Mouse (Mus musculus): ENCODE measurements at regions not wholly inside any gene's neighbourhood (a gene's known extent, or its start where the extent isn't known, plus 50 kb on each side); places are given as distances from the start of the nearest gene placed in this dataset.
A peak's percentile ranks its signal among the peaks of the same experiment; 100 is the strongest.

DNA sequence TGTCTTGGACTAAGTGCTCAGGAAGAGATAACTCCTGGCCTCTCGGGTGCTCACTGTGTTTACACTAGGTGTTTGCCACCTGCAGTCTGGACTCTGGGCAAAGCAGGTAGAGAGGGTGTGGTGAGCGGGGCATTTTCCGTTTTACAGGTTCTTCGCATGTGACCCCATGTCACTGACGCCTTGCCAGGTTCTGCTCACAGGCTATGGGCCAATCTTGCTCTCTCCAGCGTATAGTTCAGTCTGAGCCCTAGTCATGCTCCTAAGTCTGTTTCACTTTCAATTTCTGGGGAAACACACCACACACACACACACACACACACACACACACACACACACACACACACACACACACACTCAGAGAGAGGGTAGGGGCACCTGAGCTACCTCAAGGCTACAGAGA, 112.4 kb upstream of the Parp11 start:
- Histone ChIP-seq H3K9me3 (ENCODE audit: low read length) (no peaks in the 10 kb centered on the region), H3K27ac (ENCODE audit: low read depth) (no peak overlapping the region), H3K4me2 (ENCODE audit: low read depth, low read length) (no peak overlapping the region), H3K9ac (replicated peaks) (no peak overlapping the region), H3K36me3 (replicated peaks; ENCODE audit: insufficient read depth, low read length) (no peaks in the 10 kb centered on the region), H3K4me3 (ENCODE audit: low read depth, low read length) (no peak overlapping the region), H3K4me1 (ENCODE audit: insufficient read depth) (peaks cover 24% of the 10 kb centered on the region), H3K27me3 (ENCODE audit: insufficient read depth, low read length) (0 out of 2 replicates have a peak, but pooled peaks cover 5% of the 10 kb centered on the region)
- no peak for TF ChIP-seq EP300 (IDR thresholded peaks at IDR 0.05; ENCODE audit: low read depth)
- no peak for TF ChIP-seq CTCF (IDR thresholded peaks at IDR 0.05; ENCODE audit: low read depth)
- DNase-seq = no peak
- WGBS (ENCODE audit: insufficient replicate concordance) = 67% methylated on average over 6 of the region's 6 CpGs
- no peak for ATAC-seq

DNA sequence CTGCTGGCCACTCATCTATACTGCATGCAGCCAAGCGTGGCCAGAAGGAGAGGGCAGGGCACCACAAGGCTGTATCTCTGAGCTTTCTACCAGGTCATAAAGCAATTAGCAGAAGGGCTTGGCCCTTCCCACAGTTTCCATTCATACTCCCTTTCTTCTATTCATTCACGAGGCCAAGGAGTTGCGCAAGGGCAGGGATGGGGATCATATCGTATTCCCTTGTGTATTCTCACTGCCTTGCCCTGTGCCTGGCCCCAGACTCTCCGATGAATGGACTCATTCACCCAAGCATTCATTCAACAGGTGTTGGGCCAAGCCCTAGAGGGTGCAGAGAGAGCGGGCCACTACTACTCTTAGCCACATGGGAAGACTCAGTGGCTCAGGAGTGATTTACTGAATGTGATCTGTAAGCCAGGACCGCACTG, 111.2 kb upstream of the Parp11 start:
- no peak overlapping the region for H3K27ac ChIP-seq (ENCODE audit: low read depth)
- H3K4me2 ChIP-seq (ENCODE audit: low read depth, low read length) = no peak overlapping the region
- TF ChIP-seq EP300 (IDR thresholded peaks at IDR 0.05; ENCODE audit: low read depth) = no peak
- TF ChIP-seq CTCF (IDR thresholded peaks at IDR 0.05; ENCODE audit: low read depth) = no peak
- DNase-seq = no peak
- 72% methylated on average over 7 of the region's 7 CpGs for WGBS (ENCODE audit: insufficient replicate concordance)
- H3K9ac ChIP-seq (replicated peaks) = no peak overlapping the region
- H3K9me3 ChIP-seq (ENCODE audit: low read length) = no peaks in the 10 kb centered on the region
- ATAC-seq = no peak
- H3K4me3 ChIP-seq (ENCODE audit: low read depth, low read length) = no peak overlapping the region
- no peaks in the 10 kb centered on the region for H3K36me3 ChIP-seq (replicated peaks; ENCODE audit: insufficient read depth, low read length)
- H3K4me1 ChIP-seq (ENCODE audit: insufficient read depth) = peaks cover 17% of the 10 kb centered on the region
- H3K27me3 ChIP-seq (ENCODE audit: insufficient read depth, low read length) = no peaks in the 10 kb centered on the region

DNA sequence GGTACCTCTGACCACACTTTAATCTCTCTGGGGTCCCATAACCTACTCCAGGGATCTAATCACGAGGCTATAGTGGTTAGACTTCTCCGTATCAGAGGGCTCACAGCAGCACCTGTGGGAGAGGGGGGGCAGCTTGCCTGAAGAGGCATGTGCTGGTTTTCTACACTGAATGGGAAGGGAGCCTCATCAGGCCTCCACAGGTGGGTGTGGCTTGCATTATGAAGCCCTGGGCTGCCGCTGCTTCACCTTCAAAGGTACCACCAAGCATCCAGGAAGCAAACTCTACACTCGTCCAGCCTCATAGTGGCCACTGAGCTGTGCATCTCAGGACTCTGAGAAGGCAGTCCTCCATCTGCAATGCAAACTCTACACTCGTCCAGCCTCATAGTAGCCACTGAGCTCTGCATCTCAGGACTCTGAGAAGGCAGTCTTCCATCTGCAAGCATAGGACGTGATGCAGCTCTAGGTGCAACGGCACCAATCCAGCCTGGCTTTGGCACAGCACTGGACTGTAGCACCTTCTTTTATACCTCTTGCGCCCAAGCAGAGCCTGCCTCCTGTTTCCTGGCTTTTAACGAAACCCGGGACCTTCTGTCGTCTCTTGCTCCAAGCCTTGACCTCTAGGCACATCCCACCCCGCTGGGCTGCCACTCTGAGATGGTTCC, 110.5 kb upstream of the Parp11 start:
- Histone ChIP-seq H3K36me3 (replicated peaks; ENCODE audit: insufficient read depth, low read length) (no peaks in the 10 kb centered on the region), H3K4me2 (ENCODE audit: low read depth, low read length) (0 out of 2 replicates have a peak overlapping the region, but pooled peaks have one; percentile 35), H3K4me3 (ENCODE audit: low read depth, low read length) (no peak overlapping the region), H3K9ac (replicated peaks) (no peak overlapping the region), H3K9me3 (ENCODE audit: low read length) (no peaks in the 10 kb centered on the region), H3K27ac (ENCODE audit: low read depth) (no peak overlapping the region), H3K27me3 (ENCODE audit: insufficient read depth, low read length) (no peaks in the 10 kb centered on the region), H3K4me1 (ENCODE audit: insufficient read depth) (peaks cover 11% of the 10 kb centered on the region)
- DNase-seq = no peak
- ATAC-seq = no peak
- TF ChIP-seq EP300 (IDR thresholded peaks at IDR 0.05; ENCODE audit: low read depth) (no peak), CTCF (IDR thresholded peaks at IDR 0.05; ENCODE audit: low read depth) (no peak)
- WGBS (ENCODE audit: insufficient replicate concordance) = 44% methylated on average over 12 of the region's 12 CpGs

DNA sequence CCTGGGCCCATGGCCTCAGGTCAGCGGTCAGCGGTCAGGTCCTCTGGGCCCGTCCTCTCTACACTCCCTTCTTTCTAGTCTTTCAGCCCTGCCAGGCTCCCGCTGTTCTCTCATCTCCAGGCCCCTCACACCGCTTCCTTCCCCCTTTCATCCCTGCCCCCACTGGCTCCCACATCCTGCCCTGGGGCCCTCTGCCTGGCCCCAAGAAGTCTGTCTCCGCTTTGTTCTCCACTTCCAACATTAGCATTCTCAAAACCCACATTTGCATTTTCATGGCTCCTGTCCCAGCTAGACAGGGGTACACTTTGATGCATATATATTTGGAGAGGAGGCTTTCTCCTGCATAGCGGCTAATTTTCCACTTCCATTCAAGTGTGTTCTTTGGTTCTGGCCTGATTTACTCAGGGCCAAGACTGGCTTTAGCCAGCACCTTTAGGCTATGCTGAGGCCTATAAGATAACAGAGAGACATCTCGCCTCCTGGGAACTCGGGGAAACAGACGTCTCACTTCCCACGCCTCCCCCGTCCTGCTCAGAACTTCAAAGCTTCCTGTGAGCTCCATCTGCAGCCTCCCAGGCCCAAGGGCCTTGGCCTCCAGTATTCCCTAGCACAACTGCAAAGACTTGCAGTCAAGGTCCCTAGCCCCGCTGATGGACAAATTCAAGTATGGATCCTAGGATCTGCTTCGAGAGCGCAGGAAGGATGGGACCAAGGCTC, 109.8 kb upstream of the Parp11 start:
- Histone ChIP-seq H3K27me3 (ENCODE audit: insufficient read depth, low read length) (no peaks in the 10 kb centered on the region), H3K36me3 (replicated peaks; ENCODE audit: insufficient read depth, low read length) (no peaks in the 10 kb centered on the region), H3K9me3 (ENCODE audit: low read length) (no peaks in the 10 kb centered on the region), H3K27ac (ENCODE audit: low read depth) (no peak overlapping the region), H3K4me3 (ENCODE audit: low read depth, low read length) (no peak overlapping the region), H3K4me1 (ENCODE audit: insufficient read depth) (peaks cover 12% of the 10 kb centered on the region), H3K4me2 (ENCODE audit: low read depth, low read length) (0 out of 2 replicates have a peak overlapping the region, but pooled peaks have one; percentile 35), H3K9ac (replicated peaks) (no peak overlapping the region)
- TF ChIP-seq EP300 (IDR thresholded peaks at IDR 0.05; ENCODE audit: low read depth) (no peak), CTCF (IDR thresholded peaks at IDR 0.05; ENCODE audit: low read depth) (no peak)
- ATAC-seq (no peak), DNase-seq (no peak)
- WGBS (ENCODE audit: insufficient replicate concordance) = 36% methylated on average over 15 of the region's 15 CpGs

DNA sequence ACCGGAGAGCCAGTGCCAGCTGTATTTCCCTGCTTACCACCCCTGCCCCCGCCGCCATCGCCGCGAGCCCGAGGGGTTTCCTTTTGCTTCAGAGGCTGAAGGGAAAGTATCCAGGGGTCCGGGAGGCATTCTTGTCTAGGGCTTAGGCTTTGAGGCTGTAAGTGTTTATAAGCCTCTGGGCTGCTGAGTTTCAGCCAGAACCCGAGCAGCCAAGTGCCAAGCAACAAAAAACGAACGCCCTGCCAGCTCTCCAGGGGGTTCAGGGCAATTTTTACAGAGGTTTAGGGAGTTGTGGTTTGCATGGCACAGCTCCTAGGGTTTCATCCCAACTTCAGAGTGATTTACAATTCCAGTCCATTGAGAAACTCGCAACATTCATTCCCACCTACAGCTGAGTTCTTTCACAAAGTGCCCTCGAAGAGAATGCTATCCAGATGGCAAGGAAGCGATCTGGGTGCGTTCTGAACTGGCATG, 109.2 kb upstream of the Parp11 start:
- no peaks in the 10 kb centered on the region for H3K36me3 ChIP-seq (replicated peaks; ENCODE audit: insufficient read depth, low read length)
- no peak overlapping the region for H3K4me3 ChIP-seq (ENCODE audit: low read depth, low read length)
- H3K27ac ChIP-seq (ENCODE audit: low read depth) = no peak overlapping the region
- WGBS (ENCODE audit: insufficient replicate concordance) = 53% methylated on average over 15 of the region's 15 CpGs
- no peak overlapping the region for H3K4me2 ChIP-seq (ENCODE audit: low read depth, low read length)
- no peaks in the 10 kb centered on the region for H3K27me3 ChIP-seq (ENCODE audit: insufficient read depth, low read length)
- H3K9ac ChIP-seq (replicated peaks) = no peak overlapping the region
- TF ChIP-seq CTCF (IDR thresholded peaks at IDR 0.05; ENCODE audit: low read depth) (no peak), EP300 (IDR thresholded peaks at IDR 0.05; ENCODE audit: low read depth) (no peak)
- peaks cover 12% of the 10 kb centered on the region for H3K4me1 ChIP-seq (ENCODE audit: insufficient read depth)
- H3K9me3 ChIP-seq (ENCODE audit: low read length) = no peaks in the 10 kb centered on the region
- ATAC-seq (no peak), DNase-seq (no peak)

DNA sequence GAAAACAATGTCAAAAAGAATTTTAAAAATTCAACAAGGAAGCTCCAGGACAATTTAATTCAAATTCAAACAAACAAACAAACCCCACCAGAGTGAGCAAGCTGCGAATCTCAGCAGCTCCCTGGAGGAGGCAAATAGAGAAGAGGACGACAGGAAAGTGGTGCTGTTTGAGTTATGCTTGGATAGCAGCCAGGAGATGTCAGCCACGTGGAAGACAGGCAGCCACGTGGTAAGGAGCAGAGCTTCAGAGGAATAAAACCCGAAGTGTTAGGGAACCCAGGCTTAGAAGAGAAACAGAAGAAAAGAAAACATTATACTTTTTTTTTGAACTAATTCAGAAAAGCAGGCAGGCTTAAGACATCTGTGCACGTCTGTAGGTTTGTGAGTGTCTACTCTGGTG, 108.2 kb upstream of the Parp11 start:
- no peak for ATAC-seq
- H3K36me3 ChIP-seq (replicated peaks; ENCODE audit: insufficient read depth, low read length) = no peaks in the 10 kb centered on the region
- WGBS (ENCODE audit: insufficient replicate concordance) = 21% methylated on average over 6 of the region's 6 CpGs

More for the DNA sequence above, 108.2 kb upstream of the Parp11 start:
- H3K27ac ChIP-seq (ENCODE audit: low read depth) = no peak overlapping the region
- H3K9me3 ChIP-seq (ENCODE audit: low read length) = no peaks in the 10 kb centered on the region
- no peak overlapping the region for H3K4me2 ChIP-seq (ENCODE audit: low read depth, low read length)
- TF ChIP-seq EP300 (IDR thresholded peaks at IDR 0.05; ENCODE audit: low read depth) (no peak), CTCF (IDR thresholded peaks at IDR 0.05; ENCODE audit: low read depth) (no peak)
- no peak for DNase-seq
- no peaks in the 10 kb centered on the region for H3K27me3 ChIP-seq (ENCODE audit: insufficient read depth, low read length)
- H3K4me1 ChIP-seq (ENCODE audit: insufficient read depth) = peaks cover 12% of the 10 kb centered on the region
- H3K9ac ChIP-seq (replicated peaks) = no peak overlapping the region
- no peak overlapping the region for H3K4me3 ChIP-seq (ENCODE audit: low read depth, low read length)

All from liver, postnatal 0 days (tissue).